Mouse (Mus musculus): Measurements from ENCODE around the gene Tmem150a.

Tmem150a gene

DNA sequence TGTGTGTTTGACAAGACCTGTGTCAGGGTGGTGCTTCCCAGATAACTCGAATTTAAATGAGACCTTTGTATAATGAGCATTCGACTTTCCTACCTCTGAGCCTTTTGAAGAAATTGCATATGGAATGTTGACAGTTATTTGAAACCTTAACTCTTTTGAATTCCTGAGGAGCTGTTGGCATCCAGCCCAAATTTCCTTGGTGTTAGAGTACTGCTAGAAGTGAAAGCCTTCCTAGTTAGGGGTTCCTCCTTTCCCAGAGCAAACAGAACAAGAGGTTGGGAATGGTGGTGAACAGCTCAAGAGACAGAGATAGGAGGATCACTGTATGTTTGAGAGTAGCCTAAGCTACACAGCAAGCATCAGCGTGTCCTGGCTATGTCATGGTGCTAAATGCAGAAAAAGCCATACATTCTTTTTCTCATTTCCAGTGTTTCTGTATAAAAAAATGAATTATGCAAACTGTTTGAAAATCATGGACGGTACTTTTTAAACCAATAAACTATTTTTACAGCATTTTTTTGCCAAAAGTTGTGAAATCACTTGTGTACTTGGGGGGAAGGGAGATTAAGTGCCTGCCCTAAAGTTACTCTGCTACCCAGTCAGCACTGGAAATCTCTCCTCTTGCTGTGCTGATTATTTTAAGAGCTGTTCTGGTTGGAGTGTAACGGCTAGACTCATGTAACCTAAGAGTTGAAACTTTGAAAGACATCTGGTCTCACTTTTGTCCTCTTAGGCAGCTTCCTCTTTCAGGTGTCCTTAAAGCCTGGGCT is 2.4 kb upstream of the Tmem150a start:
- no peak for DNase-seq (ENCODE audit: low read depth)

GRCm38 (mm10) chr6:72354025-72354424 is 1.2 kb upstream of the Tmem150a start:
- DNase-seq (ENCODE audit: low read depth): no peak

- no peak for DNase-seq (ENCODE audit: low read depth)
Observed at GRCm38 (mm10) chr6:72356001-72356532, 820 bp downstream of the Tmem150a start.

DNA sequence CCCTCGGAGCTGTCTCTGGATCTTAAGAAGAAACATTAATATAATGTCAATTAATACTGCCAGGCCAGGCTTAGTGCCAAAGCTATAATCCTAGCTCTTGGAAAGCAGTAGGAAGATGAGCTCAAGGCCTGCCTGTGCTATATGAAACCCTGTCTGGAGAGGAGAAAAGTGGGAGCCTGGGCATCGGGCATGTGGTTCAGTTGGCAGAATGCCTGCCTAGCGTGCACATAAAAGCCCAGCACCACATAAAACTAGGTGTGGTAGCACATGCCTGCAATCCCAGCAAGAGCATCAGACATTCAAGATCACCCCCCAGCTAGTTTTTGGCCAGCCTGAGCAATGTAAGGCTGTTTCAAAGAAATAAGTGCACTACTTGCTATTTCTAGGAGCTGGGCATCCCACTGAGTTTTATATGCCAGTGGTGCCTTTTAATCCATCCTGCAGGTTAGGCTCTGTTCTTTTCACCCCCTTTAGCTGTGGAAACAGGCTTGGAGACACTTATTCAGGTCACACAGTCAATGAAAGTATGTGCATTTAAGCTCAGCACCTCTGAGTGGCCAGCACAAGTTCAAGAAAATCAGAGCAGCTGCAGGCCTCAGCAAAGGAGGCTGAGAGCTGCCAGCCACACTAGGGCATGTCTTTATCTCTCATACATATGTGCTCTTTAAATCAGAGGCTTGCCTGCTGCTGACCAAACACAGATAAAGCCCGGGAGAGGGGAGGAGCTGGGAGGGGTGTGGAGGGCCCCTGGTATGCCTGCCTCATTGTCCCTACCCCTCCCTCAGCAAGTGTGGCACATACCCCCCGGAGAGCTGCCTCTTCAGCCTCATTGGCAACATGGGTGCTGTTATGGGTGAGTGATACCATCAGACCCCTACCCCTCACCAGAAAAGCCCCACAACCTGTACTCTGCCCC is 2.2 kb downstream of the Tmem150a start:
- no peak for DNase-seq (ENCODE audit: low read depth)

DNA sequence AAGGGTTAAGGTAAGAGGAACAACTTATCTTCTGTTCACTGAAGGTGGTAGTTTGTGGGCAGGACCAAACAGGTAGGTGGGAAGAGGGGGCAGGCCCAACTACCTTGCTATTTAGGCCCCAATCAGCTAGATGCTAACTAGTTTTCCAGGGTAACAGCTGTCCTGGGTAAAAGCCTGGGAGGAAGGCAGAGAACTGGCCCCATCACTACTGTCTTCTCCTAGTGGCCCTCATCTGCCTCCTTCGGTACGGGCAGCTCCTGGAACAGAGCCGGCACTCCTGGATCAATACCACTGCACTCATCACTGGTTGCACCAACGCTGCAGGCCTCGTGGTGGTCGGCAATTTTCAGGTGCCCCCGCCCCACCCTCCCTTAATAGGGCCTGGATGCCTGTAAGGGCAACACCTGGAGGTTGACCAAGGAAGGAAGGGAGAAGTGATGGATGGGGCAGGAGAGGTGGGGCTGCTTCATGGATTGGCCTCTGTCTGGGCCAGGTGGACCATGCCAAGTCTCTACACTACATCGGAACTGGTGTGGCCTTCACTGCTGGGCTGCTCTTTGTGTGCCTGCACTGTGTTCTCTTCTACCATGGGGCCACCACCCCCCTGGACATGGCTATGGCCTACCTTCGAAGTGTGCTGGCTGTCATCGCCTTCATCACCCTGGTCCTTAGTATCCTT is 3.0 kb downstream of the Tmem150a start:
- no peak for DNase-seq (ENCODE audit: low read depth)

DNA sequence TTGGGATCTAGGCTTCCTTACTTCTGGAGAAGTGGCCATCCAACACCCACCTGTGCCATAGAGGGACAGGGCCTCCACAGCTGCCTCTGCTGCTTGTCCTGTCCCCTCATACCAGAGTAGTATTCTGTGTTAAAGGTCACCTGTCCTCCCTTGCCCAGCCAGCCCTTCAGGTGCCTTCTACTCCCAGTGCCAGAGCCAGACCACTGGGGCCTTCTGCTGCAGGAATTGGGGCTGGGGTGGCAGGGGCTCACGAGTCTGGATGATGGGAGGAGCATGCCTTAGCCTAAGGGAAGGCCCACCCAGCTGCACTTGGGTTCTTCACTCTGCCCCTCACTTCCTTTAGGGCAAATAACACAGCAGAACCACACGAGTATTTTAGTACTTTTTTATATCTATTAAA is 4.1 kb downstream of the Tmem150a start:
- DNase-seq (ENCODE audit: low read depth): no peak

GRCm38 (mm10) chr6:72359891-72360598 is 4.8 kb downstream of the Tmem150a start:
- no peak for DNase-seq (ENCODE audit: low read depth)

- no peak for DNase-seq (ENCODE audit: low read depth)
Observed at GRCm38 (mm10) chr6:72360599-72360935, 5.3 kb downstream of the Tmem150a start.

DNA sequence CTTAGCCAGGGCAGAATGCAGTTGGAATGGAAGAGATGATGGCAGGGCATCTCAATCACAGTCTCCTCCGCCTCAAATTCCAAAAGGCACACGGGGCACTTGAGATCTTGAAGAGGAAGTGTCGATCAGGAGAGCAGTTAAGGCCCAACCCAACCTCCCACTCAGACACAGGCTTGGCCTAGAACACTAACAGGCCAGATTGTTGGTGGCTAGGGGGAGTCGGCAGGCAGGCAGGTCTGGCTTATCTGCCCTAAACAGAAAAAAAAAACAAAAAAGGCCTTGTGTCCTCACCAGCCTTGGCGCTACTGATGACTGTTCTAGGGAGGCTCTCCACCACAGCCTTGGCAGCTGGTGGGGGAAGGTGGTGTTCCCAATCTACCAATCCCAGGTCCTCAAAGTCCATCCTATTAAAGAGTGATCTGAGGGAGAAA is 5.9 kb downstream of the Tmem150a start:
- no peak for DNase-seq (ENCODE audit: low read depth)

DNA sequence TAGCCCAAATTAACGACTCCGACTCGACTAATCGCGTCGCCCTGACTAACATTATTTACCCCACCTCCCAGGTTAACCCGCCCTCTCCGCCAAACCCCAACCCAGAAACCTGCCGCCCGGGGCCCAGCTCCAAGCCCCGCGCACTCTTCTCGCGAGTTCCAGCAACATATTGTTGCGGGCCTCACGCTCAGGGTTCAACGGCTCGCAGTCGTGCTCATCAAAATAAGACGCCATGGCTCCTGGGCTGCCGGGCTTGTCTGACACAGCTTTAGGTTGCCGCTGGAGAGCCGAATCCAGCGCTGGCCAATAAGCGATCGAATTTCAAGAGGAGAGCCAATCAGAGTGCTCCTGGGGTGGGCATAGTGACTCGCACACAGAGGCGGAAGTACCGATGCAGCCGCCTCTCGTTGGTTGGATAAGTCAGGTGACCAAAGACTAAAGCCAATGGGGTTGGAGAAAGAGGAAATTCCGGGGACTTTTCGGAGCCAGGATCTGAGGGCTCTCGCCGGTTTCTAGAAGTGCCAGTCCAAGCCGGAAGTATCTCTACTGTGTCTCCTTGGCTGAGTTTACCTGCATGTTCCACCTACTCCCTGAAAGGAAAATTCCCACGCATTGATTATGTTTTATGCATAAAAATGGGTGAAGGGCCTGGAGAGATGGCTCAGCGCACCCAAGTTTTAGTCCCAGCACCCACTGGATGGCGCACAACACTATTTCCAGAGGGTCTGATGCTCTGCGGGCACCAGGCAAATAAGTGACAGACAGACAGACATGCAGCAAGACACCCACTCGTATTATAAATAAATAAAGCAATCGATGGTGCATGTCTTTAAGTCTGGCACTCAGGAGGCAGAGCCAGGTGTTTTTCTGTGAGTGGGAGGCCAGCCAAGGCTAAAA is 7.1 kb downstream of the Tmem150a start:
- peak; percentile 98 for DNase-seq (ENCODE audit: low read depth)

GRCm38 (mm10) chr6:72364009-72364408 is 8.8 kb downstream of the Tmem150a start:
- no peak for DNase-seq (ENCODE audit: low read depth)

DNA sequence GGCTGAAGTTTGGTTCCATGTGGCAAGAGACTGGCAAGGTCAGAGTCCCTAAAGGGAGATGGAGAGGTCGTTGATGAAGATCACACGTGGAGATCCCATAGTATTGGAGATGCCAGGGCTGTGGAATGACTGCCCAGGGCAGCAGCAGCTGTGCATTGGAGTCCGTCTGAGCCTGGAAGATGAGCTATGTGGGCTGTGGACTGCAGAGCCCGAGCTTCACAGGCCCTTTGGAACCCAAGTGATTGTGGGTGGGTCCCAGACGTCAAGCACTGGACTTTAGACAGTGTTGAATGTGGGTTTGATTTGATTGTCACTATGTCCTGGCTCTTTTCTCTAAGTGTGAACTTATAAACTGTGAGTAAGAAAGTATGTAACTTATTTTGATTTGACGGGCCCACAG is 9.7 kb downstream of the Tmem150a start:
- no peak for DNase-seq (ENCODE audit: low read depth)

DNA sequence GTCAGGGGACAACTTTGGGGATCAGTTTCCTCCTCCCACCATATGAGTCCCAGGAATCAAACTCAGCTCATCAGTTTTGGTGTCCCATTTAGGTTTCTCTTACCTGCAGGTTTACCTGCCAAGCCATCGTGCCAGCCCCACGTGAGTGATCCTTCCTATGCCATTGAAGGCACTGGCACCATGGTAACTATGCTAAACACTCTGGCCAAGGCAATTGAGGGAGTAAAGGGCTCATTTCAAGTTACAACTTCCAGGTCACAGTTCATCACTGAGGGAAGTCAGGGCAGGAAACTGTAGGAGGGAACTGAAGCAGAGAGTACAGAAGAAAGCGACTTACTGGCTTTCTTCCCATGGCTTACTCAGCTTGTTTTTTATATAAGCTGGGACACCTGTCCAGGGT is 11.1 kb downstream of the Tmem150a start:
- no peak for DNase-seq (ENCODE audit: low read depth)

DNA sequence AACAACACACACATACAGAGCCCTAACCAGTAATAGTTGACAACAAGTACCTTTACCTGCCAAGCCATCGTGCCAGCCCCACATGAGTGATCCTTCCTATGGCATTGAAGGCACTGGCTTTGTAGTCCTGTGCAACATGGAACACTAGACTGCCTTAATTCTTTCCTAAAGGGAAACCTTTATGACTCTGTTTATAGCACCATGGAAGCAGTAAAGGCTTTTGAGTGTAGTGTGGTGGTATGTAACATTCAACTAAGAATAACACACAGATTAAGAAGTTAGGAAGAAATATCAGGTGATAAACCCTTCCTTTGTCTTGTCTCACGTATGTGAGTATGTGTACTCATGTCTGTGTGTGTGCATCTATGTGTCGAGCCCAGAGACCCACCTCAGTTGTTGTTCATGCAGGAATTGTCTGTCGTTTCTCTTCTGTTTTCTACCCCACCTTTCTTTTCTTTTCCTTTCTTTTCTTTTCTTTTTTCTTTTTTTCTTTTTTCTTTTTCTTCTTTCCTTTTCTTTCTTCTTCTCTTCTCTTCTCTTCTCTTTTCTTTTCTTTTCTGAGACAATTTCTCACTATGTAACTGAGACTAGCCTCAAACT is 11.7 kb downstream of the Tmem150a start, which contains the start of gene Rnf181:
Gene Rnf181, minus strand, starts transcription at position 113 of the 600 bp plus-strand sequence.
- no peak for DNase-seq (ENCODE audit: low read depth)

DNA sequence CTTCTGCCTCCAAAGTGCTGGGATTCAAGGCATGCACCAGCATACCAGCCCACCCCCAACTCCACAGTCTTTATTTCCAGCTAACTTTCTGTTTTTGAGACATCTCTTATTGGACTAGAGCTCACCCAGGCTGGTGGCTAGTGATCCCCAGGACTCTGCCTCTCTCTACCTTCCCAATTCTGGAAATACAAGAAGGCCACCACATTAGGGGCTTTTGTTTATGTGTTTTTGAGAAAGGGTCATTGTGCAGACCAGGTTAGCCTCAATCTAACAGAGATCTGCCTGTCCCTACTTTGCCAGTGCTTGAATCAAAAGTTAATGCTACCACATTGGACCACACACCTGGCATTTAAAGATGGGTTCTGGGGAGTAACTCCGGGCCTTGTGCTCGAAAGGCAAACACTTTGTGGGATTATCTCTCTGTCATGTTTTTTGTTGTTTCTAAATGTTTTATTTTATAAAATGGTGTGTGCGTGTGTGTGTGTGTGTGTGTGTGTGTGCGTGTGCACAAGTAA is 12.3 kb downstream of the Tmem150a start:
- DNase-seq (ENCODE audit: low read depth): no peak

- no peak for DNase-seq (ENCODE audit: low read depth)
Observed at GRCm38 (mm10) chr6:72369557-72369956, 14.3 kb downstream of the Tmem150a start.

- no peak for DNase-seq (ENCODE audit: low read depth)
Observed at GRCm38 (mm10) chr6:72370091-72370490, 14.8 kb downstream of the Tmem150a start.

GRCm38 (mm10) chr6:72371147-72371546 is 15.9 kb downstream of the Tmem150a start:
- DNase-seq (ENCODE audit: low read depth): no peak

DNA sequence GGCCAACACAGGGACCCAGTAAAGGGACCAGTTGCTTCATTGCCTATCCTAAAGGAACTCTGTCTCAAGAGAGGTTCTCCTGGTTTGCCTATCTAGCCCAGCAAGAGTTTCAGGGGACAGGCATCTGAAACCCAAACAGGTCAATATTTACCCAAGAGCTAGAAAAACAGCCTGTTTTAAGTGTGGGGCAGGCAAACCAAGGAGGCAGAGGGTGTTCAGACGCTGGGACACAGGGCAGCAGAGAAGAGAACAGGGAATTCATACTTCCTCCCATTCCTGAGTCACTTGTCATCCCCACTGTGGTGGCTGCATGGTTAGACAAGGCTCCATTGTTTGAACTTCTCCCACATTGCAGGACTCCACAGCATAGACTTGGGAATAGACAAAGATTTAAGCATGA is 16.3 kb downstream of the Tmem150a start:
- DNase-seq (ENCODE audit: low read depth): peak; percentile 71

DNA sequence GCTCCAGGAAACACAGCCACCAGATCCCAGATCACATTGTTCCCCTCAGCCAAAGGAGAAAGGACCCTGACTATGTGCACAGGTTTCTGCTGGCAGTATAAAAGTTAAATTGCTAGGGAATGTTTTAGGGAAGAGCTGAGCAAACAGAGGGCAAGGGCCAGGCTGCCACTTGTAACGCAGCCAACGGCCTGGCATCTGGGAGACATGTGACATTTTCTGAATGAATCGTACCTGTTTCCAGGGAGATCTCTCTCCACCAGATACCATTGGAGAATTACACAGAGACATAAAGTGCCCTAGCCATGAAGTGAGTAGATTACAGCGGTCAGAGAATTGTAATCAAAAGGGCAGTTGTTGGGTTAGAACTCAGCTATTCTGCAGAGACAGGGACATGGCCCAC is 17.9 kb downstream of the Tmem150a start:
- DNase-seq (ENCODE audit: low read depth): no peak
